Mouse (Mus musculus) brain, embryonic 14.5 days (tissue): ENCODE measurements around the gene Zfp286.

ENCODE experiments used
- CTCF ChIP-seq: fragments of 200-500 bp; IDR thresholded peaks from 2 replicates; pipeline ENCODE4 v1.5.1; 2012; ENCODE audit warnings: inconsistent platforms, mild to moderate bottlenecking, moderate library complexity, borderline replicate concordance; ENCODE audit not compliant: insufficient read depth, insufficient read length; ENCODE audit errors: extremely low read depth
- POLR2A ChIP-seq: fragments of 200-500 bp; IDR thresholded peaks from 2 replicates; pipeline ENCODE4 v1.6.1; 2012; ENCODE audit warnings: mild to moderate bottlenecking, inconsistent platforms, borderline replicate concordance; ENCODE audit not compliant: poor library complexity, insufficient read depth, insufficient read length, severe bottlenecking; ENCODE audit errors: extremely low read depth

GRCm38 (mm10) chr11:62788935-62789616, at the start of gene Zfp286:
- TF ChIP-seq CTCF (no peak), POLR2A (peak; percentile 56; the same call in 1 of the 2 replicates)
